Comparison of ENCODE assay signal across 8 mouse cellular contexts in the genomic region with DNA sequence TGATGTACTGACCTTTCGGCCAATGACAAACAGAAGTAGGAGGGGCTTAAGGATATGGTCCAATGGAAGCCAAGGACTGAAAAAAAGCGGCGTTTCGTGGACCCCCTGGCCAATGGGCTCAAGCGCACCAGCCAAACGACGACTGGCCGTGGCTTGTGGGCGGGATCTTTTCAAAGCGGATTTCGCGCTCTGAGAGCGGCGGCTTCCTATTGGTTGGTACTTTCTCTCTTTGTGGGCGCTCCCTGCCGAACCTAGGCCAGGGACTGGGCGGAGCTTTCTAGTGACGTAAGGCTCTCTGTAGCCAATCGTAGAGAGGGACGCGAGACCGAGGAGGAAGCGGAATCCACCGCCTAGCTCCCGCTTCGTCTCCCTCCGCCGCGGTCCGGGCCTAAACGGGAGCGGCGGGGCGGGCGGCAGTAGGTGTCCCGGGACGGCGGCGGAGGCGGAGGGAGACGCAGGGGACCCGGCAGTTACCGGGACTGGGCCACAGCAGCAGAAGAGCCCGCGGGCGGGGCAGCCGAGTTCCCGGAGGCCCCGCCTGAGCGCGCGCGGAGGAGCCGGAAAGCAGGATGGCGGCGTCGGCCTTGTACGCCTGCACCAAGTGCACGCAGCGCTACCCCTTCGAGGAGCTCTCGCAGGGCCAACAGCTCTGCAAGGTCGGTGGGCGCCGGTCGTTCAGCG. TPM values are rescaled to one million over a fixed set of nuclear protein-coding genes. Genes with fewer than 3 reads are reported as not detected.
DNase-seq lines count a peak whose midpoint lies in the region; ATAC-seq lines count a peak whose summit lies in the region.

A gene (plus strand): TSS at position 311 of the 681 bp plus-strand sequence.

- peak; percentile 94 for ATAC-seq in forebrain, embryonic 14.5 days
- ATAC-seq in neural tube, embryonic 15.5 days (ENCODE audit: low FRiP score) = peak; percentile 96

- WGBS in forebrain, embryonic 14.5 days = under 1% methylated on average over 64 of the region's 67 CpGs
- under 1% methylated on average over 65 of the region's 67 CpGs for WGBS in neural tube, embryonic 15.5 days

- H3K4me1 ChIP-seq in forebrain, embryonic 14.5 days (ENCODE audit: control insufficient read depth, insufficient read depth, low read length) = peaks cover 21% of the 10 kb centered on the region; the same call in 1 of the 2 replicates
- peaks cover 32% of the 10 kb centered on the region for H3K4me1 ChIP-seq in neural tube, embryonic 15.5 days

- H3K9me3 ChIP-seq in forebrain, embryonic 14.5 days (replicated peaks; ENCODE audit: control insufficient read depth, low read length) = no peaks in the 10 kb centered on the region
- H3K9me3 ChIP-seq in neural tube, embryonic 15.5 days (replicated peaks) = no peaks in the 10 kb centered on the region

- H3K27me3 ChIP-seq in forebrain, embryonic 14.5 days (replicated peaks; ENCODE audit: control insufficient read depth, insufficient read depth, low read length) = no peaks in the 10 kb centered on the region
- no peaks in the 10 kb centered on the region for H3K27me3 ChIP-seq in neural tube, embryonic 15.5 days (replicated peaks)

- DNase-seq in ES-CJ7 (ENCODE audit: low read depth, low spot score) = peak; percentile 99
- peak; percentile 99 for DNase-seq in cerebellum, adult 11 months
- peak; percentile 100 for DNase-seq in forebrain, embryonic 14.5 days (ENCODE audit: low spot score)
- peak; percentile 98 to 99 for DNase-seq in heart, postnatal 14 days
- peak; percentile 100 for DNase-seq in layer of hippocampus, adult 11-12 months (ENCODE audit: low spot score)
- DNase-seq in lung, adult 18-20 months = peak; percentile 100
- DNase-seq in testis, postnatal 14 days (ENCODE audit: low spot score) = peak; percentile 100

- peaks cover 18% of the 10 kb centered on the region for H3K36me3 ChIP-seq in forebrain, embryonic 14.5 days (ENCODE audit: control insufficient read depth, insufficient read depth, low read length)
- peaks cover 19% of the 10 kb centered on the region for H3K36me3 ChIP-seq in neural tube, embryonic 15.5 days

- peak within 1 kb of the TSS; percentile 83 for H3K4me3 ChIP-seq in forebrain, embryonic 14.5 days (ENCODE audit: low read depth, low read length)
- H3K4me3 ChIP-seq in neural tube, embryonic 15.5 days (replicated peaks) = peak within 1 kb of the TSS; percentile 81

- peak within 1 kb of the TSS; percentile 96 for H3K9ac ChIP-seq in forebrain, embryonic 14.5 days (ENCODE audit: low read length)
- peak within 1 kb of the TSS; percentile 87 for H3K9ac ChIP-seq in neural tube, embryonic 15.5 days (replicated peaks)

- intact Hi-C loops in heart, postnatal 14 days (cut with DNase I) = loop anchor here (5.0 kb wide), 2 partner anchors 80 to 450 kb away; a partner anchor contains a TSS

- H3K27ac ChIP-seq in forebrain, embryonic 14.5 days (ENCODE audit: low read depth, low read length) = peak within 1 kb of the TSS; percentile 98
- peak within 1 kb of the TSS; percentile 98 for H3K27ac ChIP-seq in neural tube, embryonic 15.5 days (replicated peaks)

- H3K4me2 ChIP-seq in forebrain, embryonic 14.5 days (ENCODE audit: low read length) = peak within 1 kb of the TSS; percentile 83
- peak within 1 kb of the TSS; percentile 82 for H3K4me2 ChIP-seq in neural tube, embryonic 15.5 days

RNA-seq across cellular contexts. Expression of the gene that starts here (rescaled TPM):
- 23.2 and 27.1 TPM in 2 replicates for polyA plus RNA-seq in forebrain, embryonic 14.5 days (2014; fragmentation: Nextera tagmentation; extraction: Ambion mirVana)
- total RNA-seq in heart, postnatal 14 days (2021) = 10 to 100 TPM; 15.7 to 16.7 TPM
- 15.5 and 17.3 TPM in 2 replicates for polyA plus RNA-seq in neural tube, embryonic 15.5 days (2015; fragmentation: Nextera tagmentation; extraction: Ambion mirVana)

Comparison
In these comparisons a context has a peak if more than half of its experiments do, and no peak if none do; other contexts are left out.
1. Peak in every context shown above with its lines: DNase-seq, ATAC-seq, H3K4me3 ChIP-seq and H3K27ac ChIP-seq.